Mouse (Mus musculus): ENCODE data around the gene Fkbp5.
"Not testable (repeated sequence)": the region's sequence is repeated elsewhere in the genome, so short reads cannot be mapped to it uniquely, and the experiment has no call there.

Fkbp5 gene

DNA sequence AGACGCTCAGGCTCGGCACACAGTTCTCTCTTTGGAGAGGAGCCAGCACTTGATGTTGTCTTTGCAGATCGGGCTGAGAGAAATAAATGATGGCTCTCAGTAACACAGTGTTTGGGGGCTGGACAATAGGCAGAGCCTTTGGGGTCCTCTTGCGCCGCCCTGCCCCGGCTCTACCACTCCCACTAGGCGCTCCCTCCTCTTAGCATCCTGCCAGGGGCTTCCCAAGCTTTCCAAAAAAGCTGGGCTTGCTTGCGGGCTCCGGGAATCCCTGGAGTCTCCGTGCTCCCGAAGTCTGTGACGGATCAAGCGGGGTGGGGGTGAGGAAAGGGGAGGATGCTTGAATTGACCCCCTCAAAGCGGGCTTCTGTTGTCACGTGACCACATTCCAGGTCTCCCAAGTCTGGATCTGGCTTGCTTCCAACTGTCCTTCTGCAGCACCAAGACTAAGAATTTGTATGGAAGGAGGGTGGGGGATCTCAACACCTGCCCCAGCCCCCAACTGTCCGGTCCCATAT is at the start of gene Fkbp5:
Gene Fkbp5 (minus strand): TSS at position 87 of the 515 bp plus-strand sequence.
- no peak for DNase-seq (ENCODE audit: low read depth, low spot score)

DNA sequence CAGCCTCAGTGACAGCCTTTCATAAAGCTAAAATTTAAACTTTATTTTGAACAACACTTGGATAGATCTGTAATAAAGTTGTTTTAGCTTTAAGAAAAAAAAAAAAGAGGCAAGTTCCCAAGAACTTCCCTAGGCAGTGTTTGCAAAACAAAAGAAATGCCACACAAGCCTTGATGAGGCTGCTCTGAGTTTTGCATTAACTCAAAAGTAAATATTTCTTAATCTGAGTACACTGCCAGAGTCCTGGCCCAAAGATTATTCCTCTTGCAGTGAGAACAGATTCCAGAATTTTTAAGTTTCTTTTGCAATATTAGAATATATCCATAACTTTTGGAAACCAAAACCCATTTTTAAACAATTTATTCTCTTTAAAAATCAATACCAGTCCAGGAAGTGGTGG is 47.9 kb upstream of the Fkbp5 start:
- DNase-seq (ENCODE audit: low read depth, low spot score), result no peak

DNA sequence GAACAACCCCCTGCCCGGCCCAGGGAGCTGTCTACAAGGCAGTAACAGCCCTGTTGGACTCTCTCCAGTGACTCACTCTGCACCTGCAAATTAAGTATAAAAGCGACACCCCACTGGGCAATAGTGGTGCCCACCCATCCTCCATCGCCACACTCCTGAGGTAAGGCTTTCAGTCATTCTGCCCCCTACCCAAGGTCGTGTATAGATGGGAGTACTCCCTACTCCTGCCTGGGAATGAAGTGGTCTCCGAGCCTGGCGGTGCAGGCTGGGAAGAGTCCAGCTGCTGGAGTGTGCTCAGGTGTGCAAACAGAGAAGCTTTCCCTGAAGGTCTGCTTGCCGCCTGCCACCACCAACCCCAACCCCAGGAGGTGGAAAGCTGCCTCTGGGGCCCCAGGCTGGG is 44.3 kb upstream of the Fkbp5 start:
- DNase-seq (ENCODE audit: low read depth, low spot score), result no peak

- no peak for DNase-seq (ENCODE audit: low read depth, low spot score)
These were observed 43.3 kb upstream of the Fkbp5 start, which contains the start of gene Clps for GRCm38 (mm10) chr17:28560598-28560997. Gene Clps (minus strand): TSS chr17:28560766.

- no peak for DNase-seq (ENCODE audit: low read depth, low spot score)
These were observed 40.4 kb upstream of the Fkbp5 start for GRCm38 (mm10) chr17:28557772-28558171.

DNA sequence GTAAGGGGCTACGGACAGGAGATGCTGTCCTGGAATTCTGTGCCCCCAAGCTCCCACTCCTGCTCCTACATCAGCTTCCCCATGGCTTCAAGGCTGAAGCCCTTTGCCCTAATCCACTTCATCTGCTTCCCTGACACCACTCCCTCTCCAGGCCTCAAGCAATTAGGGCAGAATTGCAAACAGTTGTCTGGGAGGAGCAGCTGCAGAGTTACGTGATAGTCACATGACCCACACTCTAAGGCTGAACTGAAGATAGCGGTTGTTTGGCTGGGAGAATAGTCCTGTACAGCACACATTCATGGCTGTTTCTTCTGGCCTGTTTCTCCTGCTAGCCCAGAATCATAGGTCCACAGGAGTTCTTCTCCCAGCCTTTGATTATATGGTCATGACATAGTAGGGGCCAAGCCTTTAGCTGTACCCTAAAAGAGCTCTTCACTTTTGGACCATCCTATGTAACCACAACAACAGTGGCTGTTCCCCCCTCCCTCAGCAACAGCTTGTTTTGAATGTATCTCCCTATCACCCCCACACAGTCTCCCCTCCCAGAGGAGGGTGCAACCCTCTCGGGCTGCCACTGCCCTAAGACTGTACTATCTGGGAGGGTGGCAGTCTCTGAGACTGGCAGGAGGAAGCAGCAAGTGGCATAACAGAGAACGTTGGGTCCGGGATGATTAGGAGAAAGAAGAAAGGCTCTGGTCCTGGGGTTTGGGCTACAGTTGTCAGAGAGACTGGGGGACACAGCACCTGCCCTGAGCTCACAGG is 39.5 kb upstream of the Fkbp5 start:
- DNase-seq (ENCODE audit: low read depth, low spot score), result no peak

DNA sequence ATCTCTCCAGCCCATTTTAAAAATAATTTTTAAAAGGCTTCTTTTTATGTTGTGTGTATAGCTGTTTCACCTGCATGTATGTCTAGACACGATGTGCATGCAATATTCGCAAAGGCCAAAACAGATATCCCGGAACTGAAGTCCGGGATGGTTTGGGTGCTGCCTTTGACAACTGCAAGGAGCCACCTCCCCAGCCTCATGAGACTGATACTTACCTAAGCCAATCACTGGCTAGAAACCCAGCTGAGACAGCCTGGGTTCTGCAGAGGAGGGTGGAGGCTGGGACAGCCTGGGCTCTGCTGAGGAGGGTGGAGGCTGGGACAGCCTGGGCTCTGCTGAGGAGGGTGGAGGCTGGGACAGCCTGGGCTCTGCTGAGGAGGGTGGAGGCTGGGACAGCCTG is 36.7 kb upstream of the Fkbp5 start:
- not testable (repeated sequence) for DNase-seq (ENCODE audit: low read depth, low spot score)

- peak; percentile 22 for DNase-seq (ENCODE audit: low read depth, low spot score)
These were observed 35.9 kb upstream of the Fkbp5 start for GRCm38 (mm10) chr17:28553040-28553793.

DNA sequence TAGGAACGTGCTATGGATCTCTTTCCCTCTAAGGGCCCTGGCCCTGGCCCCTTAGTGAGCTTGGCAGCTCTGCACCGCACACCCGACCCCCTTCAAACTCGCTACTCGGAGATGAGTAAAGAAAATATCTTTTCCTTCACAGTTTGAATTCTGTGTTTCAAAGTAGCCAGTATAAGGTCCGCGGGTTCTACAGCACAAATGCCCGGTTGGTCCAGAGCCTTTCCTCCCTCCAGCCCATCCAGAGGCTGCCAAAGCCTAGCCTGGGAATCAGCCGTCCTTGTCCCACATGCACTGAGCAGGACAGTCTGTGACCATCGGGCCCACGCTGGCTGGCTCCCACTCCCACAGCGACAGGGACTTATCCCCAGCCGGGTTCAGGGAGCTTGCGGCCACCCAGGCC is 31.8 kb upstream of the Fkbp5 start, which contains the start of gene Clpsl2:
Gene Clpsl2 (plus strand): TSS at position 301 of the 400 bp plus-strand sequence.
- no peak for DNase-seq (ENCODE audit: low read depth, low spot score)

GRCm38 (mm10) chr17:28548550-28548949 is 31.2 kb upstream of the Fkbp5 start:
- no peak for DNase-seq (ENCODE audit: low read depth, low spot score)

DNA sequence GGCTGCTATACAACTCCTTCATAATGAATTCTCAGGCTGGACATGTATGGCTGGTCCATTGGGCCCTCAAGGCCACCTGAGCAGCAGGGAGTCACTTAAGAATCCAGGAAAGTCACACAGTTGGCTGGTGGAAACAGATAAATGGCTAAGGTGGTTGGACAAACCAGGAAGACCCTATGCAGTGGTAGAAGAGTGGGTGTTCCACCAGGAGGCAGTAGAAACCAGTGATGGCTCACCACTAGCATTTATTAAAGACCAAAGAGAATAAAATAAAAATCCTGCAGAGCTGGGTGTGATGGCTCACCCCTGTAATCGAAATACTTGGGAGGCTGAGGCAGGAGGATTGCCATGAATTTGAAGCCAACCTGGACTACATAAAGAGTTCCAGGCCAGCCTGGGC is 29.6 kb upstream of the Fkbp5 start:
- DNase-seq (ENCODE audit: low read depth, low spot score), result no peak

GRCm38 (mm10) chr17:28537881-28538280 is 20.6 kb upstream of the Fkbp5 start:
- no peak for DNase-seq (ENCODE audit: low read depth, low spot score)

DNA sequence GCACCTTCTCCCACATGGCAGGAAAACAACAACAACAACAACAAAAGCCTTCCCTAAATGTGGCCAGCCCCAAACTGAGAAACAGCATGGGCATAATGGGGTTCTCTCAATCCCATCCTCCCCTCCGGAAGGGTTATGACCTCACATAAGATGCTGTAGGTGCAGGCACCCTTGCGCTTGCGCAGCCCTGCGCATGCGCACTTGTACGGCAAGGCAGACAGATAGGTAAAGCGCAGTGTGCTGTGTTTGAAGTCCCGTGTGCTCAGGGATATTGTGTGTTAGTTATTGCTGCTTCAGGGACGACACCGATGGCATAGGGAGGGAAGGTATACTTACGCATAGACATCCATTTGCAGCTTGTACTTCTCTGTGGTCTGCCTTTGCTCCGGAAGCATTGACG is 16.0 kb upstream of the Fkbp5 start:
- DNase-seq (ENCODE audit: low read depth, low spot score), result no peak

DNA sequence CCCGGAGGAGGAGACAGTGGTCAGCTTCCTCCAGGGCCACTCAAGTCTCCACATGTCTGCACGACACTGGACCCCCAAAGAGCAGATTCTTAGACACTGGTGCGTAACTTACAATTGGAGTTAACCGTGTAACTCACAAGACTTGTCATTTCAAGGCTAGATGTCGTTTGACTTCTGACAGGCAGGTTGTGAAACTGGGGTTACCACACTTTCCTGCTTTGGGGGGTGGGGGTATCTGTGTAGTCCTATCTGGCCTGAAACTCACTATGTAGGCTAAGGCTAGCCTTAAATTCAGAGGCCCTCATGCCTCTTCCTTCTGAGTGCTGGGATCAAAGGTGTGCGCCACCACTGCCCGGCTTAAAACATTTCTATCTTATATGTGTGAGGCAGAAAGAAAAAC is 15.2 kb upstream of the Fkbp5 start:
- no peak for DNase-seq (ENCODE audit: low read depth, low spot score)

- DNase-seq (ENCODE audit: low read depth, low spot score), result no peak
These were observed 14.6 kb upstream of the Fkbp5 start for GRCm38 (mm10) chr17:28531946-28532345.

GRCm38 (mm10) chr17:28530506-28530905 is 13.2 kb upstream of the Fkbp5 start, which contains the start of gene Armc12:
Gene Armc12 (plus strand): TSS chr17:28530806.
- DNase-seq (ENCODE audit: low read depth, low spot score), result no peak

DNA sequence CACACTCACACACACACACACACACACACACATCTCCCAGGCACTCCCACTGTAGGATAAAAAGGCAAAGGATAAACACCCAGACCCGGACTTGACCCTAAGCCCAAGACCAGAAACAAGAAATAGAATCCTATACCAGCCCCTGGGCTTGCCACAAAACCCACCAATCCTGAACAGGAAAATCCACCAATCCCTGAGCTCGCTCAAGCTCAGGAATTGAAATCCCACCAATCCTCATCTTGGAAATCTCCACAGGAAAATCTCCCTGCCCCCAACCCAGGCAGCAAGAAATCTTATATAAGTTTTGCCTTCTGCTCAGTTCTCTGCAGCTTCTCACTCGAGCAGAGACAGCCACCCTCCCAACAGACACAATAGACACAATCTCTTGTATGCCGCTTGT is 11.8 kb upstream of the Fkbp5 start:
- no peak for DNase-seq (ENCODE audit: low read depth, low spot score)

- DNase-seq (ENCODE audit: low read depth, low spot score), result peak; percentile 43
These were observed 10.7 kb upstream of the Fkbp5 start for GRCm38 (mm10) chr17:28528043-28528351.

DNA sequence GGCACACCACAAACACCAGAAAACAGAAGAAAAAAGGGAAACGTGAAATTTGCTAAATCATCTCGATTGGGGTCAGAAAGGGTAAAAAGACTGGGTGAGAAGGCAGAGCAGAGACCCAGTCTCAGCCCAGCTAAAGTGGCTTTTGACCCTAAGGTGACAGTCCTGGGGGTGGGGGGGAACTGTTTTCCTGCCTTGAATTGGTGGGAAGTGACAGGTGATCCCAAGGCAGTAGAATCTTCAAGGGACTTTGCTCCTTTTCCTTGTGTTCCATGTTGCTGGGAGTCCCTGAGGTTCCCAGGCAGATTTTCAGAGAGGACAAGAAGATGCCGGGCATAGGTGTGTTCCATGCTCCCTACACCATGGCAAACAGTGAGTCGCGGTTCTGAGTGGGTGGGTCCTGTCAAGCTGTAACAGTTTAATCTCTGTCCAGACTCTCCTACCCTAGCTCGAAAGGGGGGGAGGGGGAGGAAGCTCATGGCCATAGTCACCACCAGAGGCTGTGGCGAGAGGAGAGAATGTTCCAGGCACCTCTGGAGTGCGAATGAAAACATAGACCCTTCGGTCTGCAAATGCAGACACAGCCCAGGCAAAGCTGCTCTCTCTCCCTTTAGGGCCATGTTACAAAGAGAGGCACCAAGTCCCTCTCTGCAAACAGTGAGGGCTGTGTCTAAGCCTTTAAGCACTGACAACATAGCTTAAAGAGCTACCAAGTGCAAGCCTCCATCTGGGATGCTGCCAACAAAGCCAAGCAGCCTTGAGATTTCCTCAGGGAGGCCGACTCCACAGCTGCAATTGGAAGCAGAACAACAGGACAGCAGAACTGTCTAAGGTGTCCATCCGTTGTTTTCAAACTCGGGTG is 10.1 kb upstream of the Fkbp5 start:
- DNase-seq (ENCODE audit: low read depth, low spot score), result no peak

GRCm38 (mm10) chr17:28524831-28525430 is 7.6 kb upstream of the Fkbp5 start:
- DNase-seq (ENCODE audit: low read depth, low spot score), result no peak

DNA sequence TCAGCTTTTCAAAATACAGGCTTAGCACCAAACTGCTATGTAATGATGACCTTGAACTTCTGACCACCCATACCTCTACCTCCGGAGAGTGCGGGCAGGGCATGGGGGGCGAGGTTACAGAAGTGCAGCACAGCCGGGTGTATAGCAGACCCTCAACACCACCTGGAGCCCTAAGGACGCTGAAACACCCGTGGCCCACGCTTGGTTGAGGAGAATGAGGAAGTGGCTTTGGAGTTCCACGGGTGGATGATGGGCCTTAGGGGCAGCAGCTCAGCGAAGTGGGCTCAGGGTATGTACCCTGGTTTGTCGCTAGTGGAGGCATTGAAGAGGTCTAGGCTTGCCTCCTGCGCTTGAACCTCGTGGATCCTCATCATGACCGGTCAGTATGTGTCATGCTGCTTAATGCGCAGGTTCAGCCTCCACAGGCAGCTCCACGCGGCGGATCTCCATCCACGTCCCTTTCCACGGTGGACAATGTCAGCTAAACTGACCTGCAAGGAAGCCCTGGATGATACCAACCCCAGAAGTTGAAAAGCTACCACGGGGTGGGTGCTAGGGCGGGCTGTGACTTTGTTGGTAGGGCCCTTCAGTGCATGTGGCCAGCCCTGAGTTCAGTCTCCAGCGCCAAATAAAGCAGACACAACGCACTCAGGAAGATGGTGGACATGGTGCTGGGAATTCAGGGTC is 6.8 kb upstream of the Fkbp5 start:
- no peak for DNase-seq (ENCODE audit: low read depth, low spot score)
